Mouse (Mus musculus): ENCODE results near the gene Asb6.

Asb6 gene

GRCm38 (mm10) chr2:30830283-30830795 lies at the start of gene Asb6:
TSS of gene Asb6 (minus strand) at chr2:30830333.
- no peak for DNase-seq

GRCm38 (mm10) chr2:30879481-30879880 lies 49.3 kb upstream of the Asb6 start:
- no peak for DNase-seq

- DNase-seq = no peak
Observed at GRCm38 (mm10) chr2:30875621-30876432, 45.7 kb upstream of the Asb6 start.

GRCm38 (mm10) chr2:30875096-30875495 lies 45.0 kb upstream of the Asb6 start:
- no peak for DNase-seq

- DNase-seq = no peak
Observed at GRCm38 (mm10) chr2:30874445-30874844, 44.3 kb upstream of the Asb6 start.

- DNase-seq = no peak
Observed at GRCm38 (mm10) chr2:30872669-30873068, 42.5 kb upstream of the Asb6 start.

GRCm38 (mm10) chr2:30870863-30871262 lies 40.7 kb upstream of the Asb6 start:
- peak; percentile 35 for DNase-seq

GRCm38 (mm10) chr2:30865426-30865825 lies 35.3 kb upstream of the Asb6 start:
- DNase-seq = no peak

GRCm38 (mm10) chr2:30864968-30865381 lies 34.8 kb upstream of the Asb6 start:
- no peak for DNase-seq

- DNase-seq = no peak
Observed at GRCm38 (mm10) chr2:30863574-30863973, 33.4 kb upstream of the Asb6 start.

GRCm38 (mm10) chr2:30862081-30862480 lies 31.9 kb upstream of the Asb6 start:
- DNase-seq = no peak

GRCm38 (mm10) chr2:30859782-30860181 lies 29.6 kb upstream of the Asb6 start:
- no peak for DNase-seq

- peak; percentile 18 for DNase-seq
Observed at GRCm38 (mm10) chr2:30857076-30857475, 26.9 kb upstream of the Asb6 start.

- DNase-seq = no peak
Observed at GRCm38 (mm10) chr2:30852771-30853313, 22.7 kb upstream of the Asb6 start.

- no peak for DNase-seq
Observed at GRCm38 (mm10) chr2:30850581-30850980, 20.4 kb upstream of the Asb6 start.

GRCm38 (mm10) chr2:30848184-30848583 lies 18.1 kb upstream of the Asb6 start:
- no peak for DNase-seq

- DNase-seq = no peak
Observed at GRCm38 (mm10) chr2:30846723-30847122, 16.6 kb upstream of the Asb6 start.

- no peak for DNase-seq
Observed at GRCm38 (mm10) chr2:30846236-30846635, 16.1 kb upstream of the Asb6 start.

- no peak for DNase-seq
Observed at GRCm38 (mm10) chr2:30845152-30846070, 15.3 kb upstream of the Asb6 start.

- no peak for DNase-seq
Observed at GRCm38 (mm10) chr2:30842615-30843014, 12.5 kb upstream of the Asb6 start.

GRCm38 (mm10) chr2:30836238-30836990 lies 6.3 kb upstream of the Asb6 start:
- no peak for DNase-seq

- DNase-seq = no peak
Observed at GRCm38 (mm10) chr2:30834373-30835022, 4.4 kb upstream of the Asb6 start, which contains the start of gene Prrx2. TSS of gene Prrx2 (plus strand) at chr2:30834972.

All from right cerebral cortex, adult 18-20 months (tissue).